Mouse (Mus musculus) lung, adult 18-20 months (tissue): ENCODE data around the gene Ankrd24.

Experiments
- DNase-seq, 2 experiments: peaks; one replicate each; pipeline ENCODE4 v3.0.0; 2022; ENCODE audit warnings: mixed read lengths in 2 of 2

Ankrd24 gene

GRCm38 (mm10) chr10:81605974-81606751 is 22.2 kb upstream of the Ankrd24 start, which contains the start of gene BC025920:
Gene BC025920, plus strand, starts transcription at chr10:81606270.
- DNase-seq: peak; percentile 97 to 98

GRCm38 (mm10) chr10:81608308-81608707 is 20.0 kb upstream of the Ankrd24 start:
- no peak for DNase-seq

- no peak for DNase-seq
These were observed 15.6 kb upstream of the Ankrd24 start for GRCm38 (mm10) chr10:81612779-81613178.

- DNase-seq: no peak
These were observed 12.9 kb upstream of the Ankrd24 start for GRCm38 (mm10) chr10:81615486-81615885.

- DNase-seq: no peak
These were observed 8.4 kb upstream of the Ankrd24 start for GRCm38 (mm10) chr10:81619976-81620375.

GRCm38 (mm10) chr10:81620786-81621185 is 7.6 kb upstream of the Ankrd24 start:
- no peak for DNase-seq

- DNase-seq: no peak
These were observed 4.9 kb upstream of the Ankrd24 start for GRCm38 (mm10) chr10:81623441-81623840.

- no peak for DNase-seq
These were observed 2.0 kb upstream of the Ankrd24 start for GRCm38 (mm10) chr10:81626101-81626993.

- DNase-seq: peak; percentile 95 to 96
These were observed 1.1 kb upstream of the Ankrd24 start, which contains the start of gene Sirt6 for GRCm38 (mm10) chr10:81626994-81627835. Gene Sirt6, minus strand, starts transcription at chr10:81627797.

- no peak for DNase-seq
These were observed 512 bp upstream of the Ankrd24 start for GRCm38 (mm10) chr10:81627836-81628220.

- peak; percentile 90 for DNase-seq
These were observed 5.1 kb downstream of the Ankrd24 start for GRCm38 (mm10) chr10:81633253-81634099.

GRCm38 (mm10) chr10:81636338-81636737 is 8.0 kb downstream of the Ankrd24 start:
- no peak for DNase-seq

GRCm38 (mm10) chr10:81638101-81638500 is 9.8 kb downstream of the Ankrd24 start:
- DNase-seq: no peak

GRCm38 (mm10) chr10:81640825-81641224 is 12.5 kb downstream of the Ankrd24 start:
- peak; percentile 20 to 21 for DNase-seq

- DNase-seq: peak in 1 of 2 experiments; percentile 1
These were observed 13.2 kb downstream of the Ankrd24 start for GRCm38 (mm10) chr10:81641566-81641965.

GRCm38 (mm10) chr10:81641978-81642647 is 13.8 kb downstream of the Ankrd24 start:
- peak in 1 of 2 experiments; percentile 5 for DNase-seq

- no peak for DNase-seq
These were observed 14.5 kb downstream of the Ankrd24 start for GRCm38 (mm10) chr10:81642648-81643448.

GRCm38 (mm10) chr10:81643449-81644055 is 15.2 kb downstream of the Ankrd24 start:
- peak; percentile 95 to 96 for DNase-seq

GRCm38 (mm10) chr10:81644162-81644561 is 15.8 kb downstream of the Ankrd24 start:
- DNase-seq: no peak

GRCm38 (mm10) chr10:81644716-81645115 is 16.4 kb downstream of the Ankrd24 start:
- peak in 1 of 2 experiments; percentile 3 for DNase-seq
